Mouse (Mus musculus): Measurements from ENCODE around the gene Frmd8.

Gene Frmd8

GRCm38 (mm10) chr19:5840086-5840889, 34.8 kb downstream of the Frmd8 start:
- in situ Hi-C loops (cut with MseI, MboI) = no loop called here

- in situ Hi-C loops (cut with MseI, MboI) = loop anchor here in 1 of 2 experiments (5.0 kb wide), 1 partner anchor 47 kb away; no protein-coding TSS in a partner anchor
These were observed 35.6 kb downstream of the Frmd8 start for GRCm38 (mm10) chr19:5839317-5840085.

- in situ Hi-C loops (cut with MseI, MboI) = loop anchor here in 1 of 2 experiments (5.0 kb wide), 1 partner anchor 47 kb away; no protein-coding TSS in a partner anchor
These were observed 36.2 kb downstream of the Frmd8 start for GRCm38 (mm10) chr19:5838892-5839165.

GRCm38 (mm10) chr19:5838136-5838891, 36.8 kb downstream of the Frmd8 start:
- in situ Hi-C loops (cut with MseI, MboI) = loop anchor here in 1 of 2 experiments (5.0 kb wide), 1 partner anchor 46 kb away; no protein-coding TSS in a partner anchor

GRCm38 (mm10) chr19:5837606-5838005, 37.5 kb downstream of the Frmd8 start:
- in situ Hi-C loops (cut with MseI, MboI) = loop anchor here in 1 of 2 experiments (5.0 kb wide), 1 partner anchor 45 kb away; no protein-coding TSS in a partner anchor

- in situ Hi-C loops (cut with MseI, MboI) = loop anchor here in 1 of 2 experiments (5.0 kb wide), 1 partner anchor 45 kb away; no protein-coding TSS in a partner anchor
These were observed 38.0 kb downstream of the Frmd8 start for GRCm38 (mm10) chr19:5836941-5837572.

GRCm38 (mm10) chr19:5835922-5836430, 39.1 kb downstream of the Frmd8 start:
- in situ Hi-C loops (cut with MseI, MboI) = loop anchor here in 1 of 2 experiments (5.0 kb wide), 1 partner anchor 44 kb away; no protein-coding TSS in a partner anchor

- in situ Hi-C loops (cut with MseI, MboI) = loop anchor here in 1 of 2 experiments (5.0 kb wide), 1 partner anchor 43 kb away; no protein-coding TSS in a partner anchor
These were observed 39.8 kb downstream of the Frmd8 start for GRCm38 (mm10) chr19:5835054-5835921.

GRCm38 (mm10) chr19:5834260-5834925, 40.7 kb downstream of the Frmd8 start:
- in situ Hi-C loops (cut with MseI, MboI) = no loop called here

- in situ Hi-C loops (cut with MseI, MboI) = no loop called here
These were observed 41.6 kb downstream of the Frmd8 start for GRCm38 (mm10) chr19:5833287-5834100.

- in situ Hi-C loops (cut with MseI, MboI) = no loop called here
These were observed 42.7 kb downstream of the Frmd8 start for GRCm38 (mm10) chr19:5832326-5832725.

GRCm38 (mm10) chr19:5831958-5832320, 43.1 kb downstream of the Frmd8 start:
- in situ Hi-C loops (cut with MseI, MboI) = no loop called here

GRCm38 (mm10) chr19:5831224-5831957, 43.7 kb downstream of the Frmd8 start:
- in situ Hi-C loops (cut with MseI, MboI) = no loop called here

- in situ Hi-C loops (cut with MseI, MboI) = no loop called here
These were observed 44.3 kb downstream of the Frmd8 start for GRCm38 (mm10) chr19:5830776-5831175.

- in situ Hi-C loops (cut with MseI, MboI) = no loop called here
These were observed 45.0 kb downstream of the Frmd8 start for GRCm38 (mm10) chr19:5829958-5830615.

- in situ Hi-C loops (cut with MseI, MboI) = no loop called here
These were observed 46.2 kb downstream of the Frmd8 start for GRCm38 (mm10) chr19:5828905-5829304.

GRCm38 (mm10) chr19:5828155-5828554, 46.9 kb downstream of the Frmd8 start:
- in situ Hi-C loops (cut with MseI, MboI) = no loop called here
